Mouse (Mus musculus): Measurements from ENCODE around the gene Bcas2. TPM values are rescaled to one million over a fixed set of nuclear protein-coding genes. Genes with fewer than 3 reads are reported as not detected.

Gene Bcas2
- 254 and 269 TPM in 2 replicates for polyA plus RNA-seq (2015; fragmentation: Nextera tagmentation; extraction: Ambion mirVana)

GRCm38 (mm10) chr3:103171505-103172267 is at the start of gene Bcas2:
TSS of gene Bcas2 (plus strand) at chr3:103171655.
- H3K9ac ChIP-seq = peak within 1 kb of the TSS; percentile 89
- H3K4me3 ChIP-seq = peak within 1 kb of the TSS; percentile 82
- peak within 1 kb of the TSS; percentile 81 for H3K4me2 ChIP-seq
- H3K27ac ChIP-seq = peak within 1 kb of the TSS; percentile 63
- peaks cover 32% of the 10 kb centered on the region for H3K36me3 ChIP-seq (ENCODE audit: poor library complexity, severe bottlenecking)
- peak; percentile 97 for ATAC-seq
- H3K4me1 ChIP-seq = peaks cover 11% of the 10 kb centered on the region
- H3K27me3 ChIP-seq = no peaks in the 10 kb centered on the region
- WGBS = under 1% methylated on average over 56 of the region's 56 CpGs
- no peaks in the 10 kb centered on the region for H3K9me3 ChIP-seq (replicated peaks)

GRCm38 (mm10) chr3:103123636-103124035 is 47.8 kb upstream of the Bcas2 start:
- 92% methylated on average over 3 of the region's 3 CpGs for WGBS
- peaks cover 12% of the 10 kb centered on the region for H3K4me1 ChIP-seq
- H3K27ac ChIP-seq = no peak overlapping the region
- ATAC-seq = no peak
- no peaks in the 10 kb centered on the region for H3K27me3 ChIP-seq
- no peaks in the 10 kb centered on the region for H3K36me3 ChIP-seq (ENCODE audit: poor library complexity, severe bottlenecking)
- H3K4me2 ChIP-seq = no peak overlapping the region
- no peak overlapping the region for H3K9ac ChIP-seq
- no peaks in the 10 kb centered on the region for H3K9me3 ChIP-seq (replicated peaks)
- H3K4me3 ChIP-seq = no peak overlapping the region

- H3K27me3 ChIP-seq = no peaks in the 10 kb centered on the region
- H3K4me2 ChIP-seq = no peak overlapping the region
- no peak overlapping the region for H3K4me3 ChIP-seq
- H3K9me3 ChIP-seq (replicated peaks) = no peaks in the 10 kb centered on the region
- H3K27ac ChIP-seq = no peak overlapping the region
- H3K4me1 ChIP-seq = peaks cover 17% of the 10 kb centered on the region
- H3K36me3 ChIP-seq (ENCODE audit: poor library complexity, severe bottlenecking) = no peaks in the 10 kb centered on the region
- no peak for ATAC-seq
- no peak overlapping the region for H3K9ac ChIP-seq
- WGBS = 90% methylated on average over 3 of the region's 3 CpGs
Observed at GRCm38 (mm10) chr3:103126138-103126537, 45.3 kb upstream of the Bcas2 start.

GRCm38 (mm10) chr3:103127177-103127576 is 44.3 kb upstream of the Bcas2 start:
- Histone ChIP-seq H3K36me3 (ENCODE audit: poor library complexity, severe bottlenecking) (no peaks in the 10 kb centered on the region), H3K4me1 (peaks cover 17% of the 10 kb centered on the region), H3K9ac (no peak overlapping the region), H3K4me3 (no peak overlapping the region), H3K4me2 (no peak overlapping the region), H3K27ac (no peak overlapping the region), H3K27me3 (no peaks in the 10 kb centered on the region), H3K9me3 (replicated peaks) (no peaks in the 10 kb centered on the region)
- no peak for ATAC-seq
- 14% methylated on average over 2 of the region's 2 CpGs for WGBS

GRCm38 (mm10) chr3:103127721-103128120 is 43.7 kb upstream of the Bcas2 start:
- no peak overlapping the region for H3K4me3 ChIP-seq
- 83% methylated on average over 5 of the region's 5 CpGs for WGBS
- H3K9ac ChIP-seq = no peak overlapping the region
- ATAC-seq = no peak
- no peak overlapping the region for H3K27ac ChIP-seq
- H3K9me3 ChIP-seq (replicated peaks) = no peaks in the 10 kb centered on the region
- peaks cover 17% of the 10 kb centered on the region for H3K4me1 ChIP-seq
- no peaks in the 10 kb centered on the region for H3K27me3 ChIP-seq
- no peak overlapping the region for H3K4me2 ChIP-seq
- no peaks in the 10 kb centered on the region for H3K36me3 ChIP-seq (ENCODE audit: poor library complexity, severe bottlenecking)

- no peaks in the 10 kb centered on the region for H3K9me3 ChIP-seq (replicated peaks)
- peaks cover 17% of the 10 kb centered on the region for H3K4me1 ChIP-seq
- H3K27ac ChIP-seq = no peak overlapping the region
- H3K4me2 ChIP-seq = no peak overlapping the region
- no peak overlapping the region for H3K9ac ChIP-seq
- 44% methylated on average over 4 of the region's 4 CpGs for whole genome bisulfite sequencing
- no peak overlapping the region for H3K4me3 ChIP-seq
- no peak for ATAC-seq
- H3K27me3 ChIP-seq = no peaks in the 10 kb centered on the region
- no peaks in the 10 kb centered on the region for H3K36me3 ChIP-seq (ENCODE audit: poor library complexity, severe bottlenecking)
Observed at GRCm38 (mm10) chr3:103128251-103128650, 43.2 kb upstream of the Bcas2 start.

- Histone ChIP-seq H3K4me2 (no peak overlapping the region), H3K27ac (no peak overlapping the region), H3K27me3 (no peaks in the 10 kb centered on the region), H3K4me3 (no peak overlapping the region), H3K4me1 (peaks cover 17% of the 10 kb centered on the region), H3K9me3 (replicated peaks) (no peaks in the 10 kb centered on the region), H3K9ac (no peak overlapping the region), H3K36me3 (ENCODE audit: poor library complexity, severe bottlenecking) (no peaks in the 10 kb centered on the region)
- ATAC-seq = no peak
- 92% methylated on average over 8 of the region's 8 CpGs for WGBS
Observed at GRCm38 (mm10) chr3:103129367-103130159, 41.9 kb upstream of the Bcas2 start.

- Histone ChIP-seq H3K36me3 (ENCODE audit: poor library complexity, severe bottlenecking) (no peaks in the 10 kb centered on the region), H3K27ac (no peak overlapping the region), H3K9me3 (replicated peaks) (no peaks in the 10 kb centered on the region), H3K9ac (no peak overlapping the region), H3K4me2 (no peak overlapping the region), H3K4me3 (no peak overlapping the region), H3K4me1 (peaks cover 17% of the 10 kb centered on the region), H3K27me3 (no peaks in the 10 kb centered on the region)
- no peak for ATAC-seq
- 66% methylated on average over 6 of the region's 6 CpGs for WGBS
Observed at GRCm38 (mm10) chr3:103130236-103130751, 41.2 kb upstream of the Bcas2 start.

GRCm38 (mm10) chr3:103133098-103133497 is 38.4 kb upstream of the Bcas2 start:
- H3K4me3 ChIP-seq = no peak overlapping the region
- 92% methylated on average over 10 of the region's 10 CpGs for WGBS
- peaks cover 5% of the 10 kb centered on the region; the same call in 1 of the 2 replicates for H3K4me1 ChIP-seq
- no peak overlapping the region for H3K4me2 ChIP-seq
- no peak overlapping the region for H3K9ac ChIP-seq
- no peaks in the 10 kb centered on the region for H3K9me3 ChIP-seq (replicated peaks)
- no peaks in the 10 kb centered on the region for H3K36me3 ChIP-seq (ENCODE audit: poor library complexity, severe bottlenecking)
- H3K27me3 ChIP-seq = no peaks in the 10 kb centered on the region
- H3K27ac ChIP-seq = no peak overlapping the region
- ATAC-seq = no peak

- Histone ChIP-seq H3K4me2 (no peak overlapping the region), H3K9ac (no peak overlapping the region), H3K9me3 (replicated peaks) (no peaks in the 10 kb centered on the region), H3K4me3 (no peak overlapping the region), H3K27ac (no peak overlapping the region), H3K36me3 (ENCODE audit: poor library complexity, severe bottlenecking) (no peaks in the 10 kb centered on the region), H3K4me1 (no peaks in the 10 kb centered on the region), H3K27me3 (no peaks in the 10 kb centered on the region)
- WGBS = 82% methylated on average over 4 of the region's 4 CpGs
- ATAC-seq = no peak
Observed at GRCm38 (mm10) chr3:103136414-103137077, 34.9 kb upstream of the Bcas2 start.

- 86% methylated on average over 8 of the region's 8 CpGs for WGBS
Observed at GRCm38 (mm10) chr3:103139047-103139446, 32.4 kb upstream of the Bcas2 start.

More at GRCm38 (mm10) chr3:103139047-103139446, 32.4 kb upstream of the Bcas2 start:
- H3K4me3 ChIP-seq = no peak overlapping the region
- no peaks in the 10 kb centered on the region for H3K4me1 ChIP-seq
- H3K27ac ChIP-seq = no peak overlapping the region
- H3K9ac ChIP-seq = no peak overlapping the region
- no peak overlapping the region for H3K4me2 ChIP-seq
- H3K9me3 ChIP-seq (replicated peaks) = no peaks in the 10 kb centered on the region
- ATAC-seq = no peak
- H3K27me3 ChIP-seq = no peaks in the 10 kb centered on the region
- no peaks in the 10 kb centered on the region for H3K36me3 ChIP-seq (ENCODE audit: poor library complexity, severe bottlenecking)
